Mouse (Mus musculus) central nervous system, embryonic 18 days (tissue): ENCODE results near the gene Smdt1. TPM values are rescaled to one million over a fixed set of nuclear protein-coding genes. Genes with fewer than 3 reads are reported as not detected.

Experiments used
- polyA plus RNA-seq: library from polyadenylated mRNA; depleted of rRNA; stranded (reverse); fragments of >200 nt; gene quantifications from 2 replicates; pipeline ENCODE4 v1.2.3, GENCODE M21; 2012; rRNA removed

The Smdt1 gene
- polyA plus RNA-seq, result 264 and 271 TPM in 2 replicates

DNA sequence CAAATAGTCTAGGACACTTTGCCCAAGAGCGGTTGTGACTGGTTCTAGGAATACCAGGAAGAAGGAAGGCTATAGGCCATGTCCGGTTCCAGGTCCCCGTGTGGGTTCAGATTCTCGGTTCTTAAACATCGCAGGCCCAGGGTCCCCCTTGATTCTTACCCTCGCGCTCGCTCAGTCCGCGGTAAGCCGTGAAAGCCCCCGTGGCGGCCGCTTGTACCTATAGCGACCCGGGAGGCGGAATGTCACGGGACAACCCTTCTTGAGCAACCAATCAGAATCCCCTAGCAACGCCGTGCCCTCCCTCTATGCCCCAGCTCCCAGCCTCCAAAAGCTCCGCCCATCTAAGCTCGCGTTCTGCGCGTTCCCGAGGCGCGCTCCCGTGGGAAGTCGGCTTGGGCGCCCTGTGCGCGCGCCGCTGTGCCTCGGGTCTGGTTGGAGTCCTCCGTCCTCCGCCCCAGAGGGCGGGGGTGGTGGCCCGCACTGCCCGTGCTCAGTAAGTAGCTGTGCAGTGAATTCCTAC is at the start of gene Smdt1, which contains the start of the genes Naga and Pheta2:
Gene Smdt1, plus strand, starts transcription at position 367 of the 520 bp plus-strand sequence.
Gene Naga, minus strand, starts transcription at position 333 of the 520 bp plus-strand sequence.
Gene Pheta2, plus strand, starts transcription at position 350 of the 520 bp plus-strand sequence.

DNA sequence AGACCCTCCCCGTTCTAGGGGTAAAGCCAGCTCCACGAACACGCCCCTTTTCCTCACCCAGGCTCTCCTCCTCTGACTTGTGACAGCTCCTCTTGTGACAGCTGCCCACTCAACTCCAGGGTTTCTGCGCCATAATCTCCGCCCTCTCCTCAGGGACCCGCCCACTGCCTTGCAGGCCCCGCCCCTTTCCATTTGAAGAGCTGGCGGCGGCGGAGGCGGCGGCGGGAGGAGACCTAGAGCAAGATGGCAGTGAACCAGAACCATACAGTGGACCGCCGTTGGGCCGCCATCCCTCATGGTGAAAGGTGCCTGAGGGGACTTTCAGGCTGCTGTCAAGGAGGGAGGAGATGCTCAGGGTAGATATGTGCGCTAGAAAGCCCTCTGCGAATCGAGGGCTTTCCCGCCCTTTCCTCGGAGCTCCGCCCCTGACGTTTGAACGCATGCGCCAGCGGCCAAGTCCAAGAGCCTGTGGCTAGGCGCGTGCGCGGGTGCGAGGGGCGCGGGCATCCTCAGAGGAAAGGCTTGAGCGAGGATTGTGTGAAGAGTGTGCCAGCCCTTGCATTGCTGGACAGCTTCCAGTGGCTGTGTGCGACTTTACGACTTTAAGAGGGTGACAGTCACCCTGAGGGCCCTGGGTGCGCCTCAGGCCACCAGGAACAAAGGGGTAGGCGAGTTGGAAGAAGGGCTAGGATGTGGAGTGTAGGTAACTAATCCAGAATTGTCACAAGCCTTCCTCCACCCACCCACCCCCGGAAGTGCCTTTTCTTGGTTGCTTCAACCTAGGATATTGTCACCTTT is 39.8 kb upstream of the Smdt1 start, which contains the start of gene Wbp2nl:
Gene Wbp2nl, plus strand, starts transcription at position 191 of the 798 bp plus-strand sequence.

DNA sequence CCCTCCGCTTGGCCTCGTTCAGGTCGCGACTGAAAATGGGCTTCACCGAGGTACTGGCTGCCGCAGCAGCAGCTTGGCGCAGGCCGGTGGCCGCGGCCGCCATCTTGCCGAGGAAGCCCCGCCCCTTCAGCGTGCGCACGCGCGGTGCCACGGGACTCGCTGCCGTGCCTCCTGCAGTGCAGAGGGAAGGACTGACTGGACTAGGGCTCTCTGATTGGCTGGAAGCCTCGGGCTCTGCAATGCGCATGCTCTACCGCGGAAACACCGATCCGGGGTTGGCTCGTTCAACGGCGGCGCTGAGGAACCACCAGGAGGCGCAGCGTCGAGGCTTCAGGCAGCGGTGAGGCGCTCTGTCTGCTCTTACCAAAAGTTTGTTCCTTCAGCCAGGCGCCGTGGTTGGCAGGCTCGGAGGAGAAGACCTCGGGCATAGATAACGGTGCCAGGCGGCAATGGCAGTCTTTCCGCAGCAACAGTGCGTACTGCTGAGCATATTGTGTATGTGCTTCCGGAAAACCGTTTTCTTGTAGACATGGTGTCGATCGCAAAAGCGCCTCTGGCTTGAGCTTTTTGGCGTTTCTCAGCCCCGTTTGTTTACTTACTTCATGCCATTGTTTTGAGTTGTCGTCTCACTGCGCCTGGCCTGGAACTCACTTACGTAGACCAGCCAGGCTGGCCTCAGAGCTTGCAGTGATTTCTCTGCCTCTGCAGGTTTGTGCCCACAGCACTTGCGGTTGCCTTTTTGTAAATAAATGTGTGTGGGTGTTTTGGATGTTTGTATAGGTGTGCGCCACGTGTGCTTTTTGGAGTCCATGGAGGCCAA is 15.6 kb downstream of the Smdt1 start, which contains the start of gene Ndufa6:
Gene Ndufa6, minus strand, starts transcription at position 197 of the 820 bp plus-strand sequence.

DNA sequence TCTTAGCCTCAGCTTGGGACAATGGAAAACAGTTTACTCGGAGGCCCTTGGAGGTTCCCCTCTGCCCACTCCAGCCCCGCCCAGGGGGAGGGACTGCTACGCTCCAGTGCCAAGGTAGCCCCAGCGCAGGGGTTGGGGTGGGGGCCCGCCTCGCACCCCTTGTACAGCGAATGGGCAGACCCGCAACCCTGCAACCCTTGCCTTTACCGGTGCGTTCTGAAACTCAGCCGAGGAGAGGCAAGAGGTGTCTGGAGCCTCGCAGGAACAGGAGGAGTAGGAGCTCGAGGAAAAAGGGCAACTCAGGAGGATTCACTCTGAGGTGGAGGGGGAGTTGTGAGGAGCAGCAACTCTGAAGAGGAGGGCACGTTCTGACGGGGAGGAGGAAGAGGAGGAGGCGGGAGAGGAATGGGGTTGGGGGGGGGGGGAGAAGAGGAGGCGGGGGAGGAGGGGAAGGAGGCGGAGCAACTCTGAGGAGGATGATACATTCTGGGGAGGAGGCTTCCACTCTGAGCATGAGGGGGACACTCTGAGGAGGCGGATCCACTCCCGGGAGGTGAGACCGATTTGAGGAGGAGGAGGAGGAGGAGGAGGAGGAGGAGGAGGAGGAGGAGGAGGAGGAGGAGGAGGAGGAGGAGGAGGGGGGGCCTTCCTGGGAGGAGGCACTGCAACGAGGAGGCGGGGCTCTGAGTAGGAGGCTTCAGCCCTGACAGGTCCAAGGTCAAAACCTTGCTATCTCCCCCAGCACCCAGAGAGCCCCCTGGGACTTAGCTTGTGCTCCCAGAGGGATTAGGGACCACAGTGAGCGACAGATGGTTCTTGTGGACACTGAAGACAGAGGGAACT is 41.3 kb downstream of the Smdt1 start, which contains the start of gene Cyp2d22:
Gene Cyp2d22, minus strand, starts transcription at position 390 of the 843 bp plus-strand sequence.

GRCm38 (mm10) chr15:82393922-82394321 is 55.2 kb downstream of the Smdt1 start, which contains the start of gene Cyp2d11:
Gene Cyp2d11 (minus strand): TSS chr15:82394022.

Other genes with a start within 250 kb of the Smdt1 start
- gene Ccdc134, start 211.0 kb upstream of the Smdt1 start, polyA plus RNA-seq, result 18.4 and 19.4 TPM in 2 replicates
- 121 and 141 TPM in 2 replicates for gene Srebf2, start 191.8 kb upstream of the Smdt1 start, polyA plus RNA-seq
- 2.3 and 2.6 TPM in 2 replicates for gene Shisa8, start 126.1 kb upstream of the Smdt1 start, polyA plus RNA-seq
- 0.39 TPM in 2 replicates for gene Tnfrsf13c, start 114.6 kb upstream of the Smdt1 start, polyA plus RNA-seq
- gene Cenpm, start 94.2 kb upstream of the Smdt1 start, polyA plus RNA-seq, result 11.6 and 11.9 TPM in 2 replicates
- 96.7 and 103 TPM in 2 replicates for gene 1500009C09Rik, start 86.6 kb upstream of the Smdt1 start, polyA plus RNA-seq
- 428 and 449 TPM in 2 replicates for gene Sept3, start 64.1 kb upstream of the Smdt1 start, polyA plus RNA-seq
- gene Wbp2nl, start 40.0 kb upstream of the Smdt1 start, polyA plus RNA-seq, result 0.21 and 0.51 TPM in 2 replicates
- gene Naga, start within 50 bp of the Smdt1 start, polyA plus RNA-seq, result 37.9 TPM in 2 replicates
- 0.92 and 1.4 TPM in 2 replicates for gene Pheta2, start within 50 bp of the Smdt1 start, polyA plus RNA-seq
- 393 and 416 TPM in 2 replicates for gene Ndufa6, start 15.4 kb downstream of the Smdt1 start, polyA plus RNA-seq
- gene Cyp2d22, start 41.3 kb downstream of the Smdt1 start, polyA plus RNA-seq, result 8.8 and 10.3 TPM in 2 replicates
- gene Cyp2d11, start 55.1 kb downstream of the Smdt1 start, polyA plus RNA-seq, result not detected in 2 replicates
- 0.07 TPM in 1 of 2 replicates, not detected in the other for gene Cyp2d10, start 68.2 kb downstream of the Smdt1 start, polyA plus RNA-seq
- gene Cyp2d9, start 94.5 kb downstream of the Smdt1 start, polyA plus RNA-seq, result not detected in 2 replicates
- not detected in 2 replicates for gene Cyp2d12, start 216.1 kb downstream of the Smdt1 start, polyA plus RNA-seq